Mouse (Mus musculus) brown adipose tissue, adult 24 weeks (tissue): ENCODE data around the gene Xpnpep1. TPM values are rescaled to one million over a fixed set of nuclear protein-coding genes. Genes with fewer than 3 reads are reported as not detected.

Source experiments
- H3K27ac ChIP-seq: fragments of 200-500 bp; replicated peaks from 2 replicates; pipeline ENCODE4 v1.5.1; 2012; ENCODE audit warnings: low read depth, mild to moderate bottlenecking, low read length
- H3K4me1 ChIP-seq: fragments of 200-500 bp; 2 replicates; pipeline ENCODE4 v1.6.1; 2012; ENCODE audit warnings: low read length, mixed read lengths; ENCODE audit not compliant: control insufficient read depth, insufficient read depth, insufficient read length
- H3K4me3 ChIP-seq: fragments of 200-500 bp; 2 replicates; pipeline ENCODE4 v1.5.1; 2012; ENCODE audit warnings: low read depth, mild to moderate bottlenecking, low read length, moderate library complexity; ENCODE audit not compliant: insufficient read depth
- polyA plus RNA-seq: library from polyadenylated mRNA; stranded (reverse); fragments of >200 nt; gene quantifications from 2 replicates; pipeline ENCODE4 v1.2.4, GENCODE M21; 2012; ENCODE audit not compliant: missing spikeins, insufficient read depth, insufficient read length

Gene Xpnpep1
- polyA plus RNA-seq, 1 experiment = 44.5 TPM

DNA sequence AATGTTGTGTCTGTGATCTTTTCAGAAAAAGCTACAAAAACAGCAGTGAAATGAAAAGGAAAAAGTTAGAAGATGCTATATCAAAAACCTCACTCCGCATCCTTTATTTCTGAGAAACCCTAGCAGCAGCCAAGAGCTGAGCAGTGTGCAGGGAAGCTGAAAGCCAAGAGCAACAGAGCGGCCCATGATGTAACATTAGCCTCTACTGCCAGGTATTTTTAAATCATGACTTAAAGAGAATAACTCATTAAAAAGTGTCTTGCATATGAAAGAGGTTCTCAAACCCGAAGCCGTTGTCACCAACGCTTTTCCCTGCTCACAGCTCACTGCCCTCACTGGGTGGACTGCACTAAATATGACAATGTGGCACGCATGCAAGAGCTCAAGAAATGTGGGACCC, 9.7 kb downstream of the Xpnpep1 start:
- H3K4me1 ChIP-seq = no peaks in the 10 kb centered on the region
- no peak overlapping the region for H3K27ac ChIP-seq
- H3K4me3 ChIP-seq = no peak overlapping the region

DNA sequence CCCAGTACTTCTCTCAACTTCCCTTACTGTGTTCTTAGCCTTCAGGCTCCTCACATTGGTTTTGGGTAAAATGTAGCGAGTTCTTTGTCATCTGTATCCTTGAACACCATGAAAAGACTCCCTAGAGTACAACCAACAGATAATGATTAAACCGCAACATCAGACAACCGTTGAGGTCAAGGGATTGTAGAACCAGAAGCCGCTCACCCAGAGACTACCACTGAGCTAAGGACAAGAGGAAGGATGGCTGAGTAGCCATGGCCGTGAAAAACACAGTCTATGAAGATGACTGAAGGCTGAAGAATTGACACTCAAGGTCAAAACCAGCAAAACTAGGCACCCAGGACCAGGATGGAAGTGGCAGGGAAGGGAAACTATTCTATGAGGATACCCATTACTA, 10.3 kb downstream of the Xpnpep1 start:
- Histone ChIP-seq H3K4me1 (no peaks in the 10 kb centered on the region), H3K27ac (no peak overlapping the region), H3K4me3 (no peak overlapping the region)

DNA sequence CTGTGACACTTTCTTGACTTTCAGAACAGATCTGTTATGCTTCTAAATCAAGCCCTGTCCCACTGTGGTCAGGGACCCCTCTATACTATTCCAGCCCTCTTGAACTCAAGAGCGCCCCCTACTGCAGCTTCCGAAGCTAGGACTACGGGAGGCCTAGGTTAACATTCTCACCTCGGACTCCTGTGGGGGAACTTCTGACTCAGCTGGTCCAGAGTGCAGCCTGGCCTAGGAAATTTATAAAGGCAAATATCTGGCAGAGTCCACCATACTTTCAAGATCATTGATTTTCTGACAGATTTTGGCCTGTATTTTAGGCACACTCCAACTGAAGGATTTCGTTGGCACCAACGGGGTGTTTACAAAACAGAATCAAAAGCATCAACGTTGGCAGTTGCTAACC, 11.0 kb downstream of the Xpnpep1 start:
- H3K27ac ChIP-seq = no peak overlapping the region
- no peaks in the 10 kb centered on the region for H3K4me1 ChIP-seq
- no peak overlapping the region for H3K4me3 ChIP-seq

- Histone ChIP-seq H3K27ac (no peak overlapping the region), H3K4me1 (no peaks in the 10 kb centered on the region), H3K4me3 (no peak overlapping the region)
Observed at GRCm38 (mm10) chr19:53028216-53028615, 11.8 kb downstream of the Xpnpep1 start.

DNA sequence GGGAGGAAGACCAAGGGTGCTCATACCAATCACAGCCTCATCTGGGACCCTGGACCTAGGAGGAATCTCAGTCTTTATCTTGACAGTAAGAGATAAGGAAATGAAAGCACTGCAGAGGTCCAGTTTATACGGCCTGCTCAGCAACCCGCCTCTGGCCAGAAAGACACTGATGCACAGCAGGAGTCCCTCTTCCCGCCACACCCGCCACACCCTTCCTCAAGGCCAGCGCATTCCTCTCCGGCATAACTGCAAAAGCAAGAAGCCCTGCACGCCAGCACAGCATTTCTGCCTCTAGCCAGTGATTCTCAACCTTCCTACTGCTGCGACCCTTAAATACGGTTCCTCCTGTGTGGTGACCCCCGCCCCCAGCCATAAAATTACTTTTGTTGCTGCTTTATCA, 16.8 kb downstream of the Xpnpep1 start:
- Histone ChIP-seq H3K27ac (no peak overlapping the region), H3K4me1 (peaks cover 11% of the 10 kb centered on the region), H3K4me3 (no peak overlapping the region)

GRCm38 (mm10) chr19:53022037-53022614, 17.9 kb downstream of the Xpnpep1 start:
- Histone ChIP-seq H3K27ac (no peak overlapping the region), H3K4me1 (peaks cover 15% of the 10 kb centered on the region), H3K4me3 (no peak overlapping the region)

- no peak overlapping the region for H3K4me3 ChIP-seq
- peaks cover 15% of the 10 kb centered on the region for H3K4me1 ChIP-seq
- H3K27ac ChIP-seq = no peak overlapping the region
Observed at GRCm38 (mm10) chr19:53021537-53021936, 18.5 kb downstream of the Xpnpep1 start.

DNA sequence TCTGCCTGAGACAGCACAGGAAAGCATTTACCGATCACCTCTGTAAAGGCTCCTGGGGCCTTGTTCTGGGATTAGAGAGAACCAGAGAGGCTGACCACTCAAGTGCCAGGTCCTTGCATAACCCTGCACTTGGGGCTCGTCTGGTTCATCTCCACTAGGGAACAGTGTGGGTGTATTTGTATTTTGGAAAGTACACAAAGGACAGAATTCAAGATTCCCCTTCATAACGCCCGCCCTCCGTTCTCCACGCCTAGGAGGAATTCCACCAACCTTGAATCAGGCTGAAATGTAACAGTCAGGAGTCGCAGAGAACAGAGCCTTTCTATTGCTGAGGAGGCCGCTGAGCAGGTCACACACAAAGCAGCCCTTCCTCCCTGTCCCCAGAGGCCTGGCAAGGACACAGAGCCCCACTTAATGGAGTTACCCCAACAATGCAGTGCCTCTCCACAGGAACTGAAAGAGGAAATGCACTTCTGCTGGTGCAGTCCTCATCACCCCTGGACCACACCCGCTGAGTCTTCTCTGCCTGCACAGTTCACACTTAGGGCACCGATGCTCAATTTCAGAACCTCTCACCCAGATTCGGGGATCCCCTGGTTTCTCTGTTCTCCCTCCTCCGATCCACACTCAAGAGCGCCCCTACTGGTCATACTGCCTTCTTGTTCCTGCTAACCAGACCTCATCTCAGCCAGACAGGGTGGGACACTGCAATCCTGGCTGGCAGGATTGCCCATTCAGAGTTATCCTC, 20.1 kb downstream of the Xpnpep1 start:
- H3K27ac ChIP-seq = peak overlapping the region; percentile 59
- H3K4me1 ChIP-seq = peaks cover 15% of the 10 kb centered on the region
- no peak overlapping the region for H3K4me3 ChIP-seq

DNA sequence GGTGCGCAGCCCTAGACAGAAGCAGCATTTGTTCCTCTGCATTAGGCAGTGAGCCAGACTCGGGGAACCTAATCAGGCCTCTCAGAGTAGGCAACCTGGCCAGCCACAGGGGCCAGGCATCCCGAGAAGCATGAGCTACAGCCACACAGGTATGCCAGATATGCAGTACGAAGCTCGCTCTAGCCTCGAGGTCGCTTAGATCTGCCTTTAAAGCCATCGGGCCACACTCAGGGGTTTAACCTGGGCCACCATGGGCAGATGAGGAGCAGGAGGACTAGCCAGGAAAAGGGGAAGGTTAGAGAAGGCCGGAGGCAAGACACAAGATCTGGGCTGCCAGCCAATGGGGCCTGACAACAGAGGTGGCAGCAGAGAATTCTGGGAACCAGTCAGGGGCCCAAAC, 22.1 kb downstream of the Xpnpep1 start:
- Histone ChIP-seq H3K4me1 (peaks cover 15% of the 10 kb centered on the region), H3K4me3 (no peak overlapping the region), H3K27ac (no peak overlapping the region)

DNA sequence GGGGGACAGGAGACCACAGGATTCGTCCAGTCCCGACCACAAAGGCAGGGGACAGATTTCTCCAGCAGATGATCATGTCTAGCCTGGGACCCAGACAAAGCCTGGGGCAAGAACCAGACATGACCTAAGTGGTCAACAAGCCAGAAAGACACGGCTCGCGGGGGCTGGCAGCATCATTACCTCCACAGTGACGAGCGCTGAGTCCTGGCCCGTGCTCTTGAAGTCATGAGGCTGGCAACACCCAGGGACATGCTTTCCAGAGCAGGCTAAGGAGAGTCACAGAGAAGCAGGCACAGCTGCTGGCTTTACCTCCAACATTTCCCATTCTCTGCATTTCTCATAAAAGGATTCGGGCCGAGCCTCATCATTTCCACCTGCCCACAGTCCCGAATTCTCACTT, 22.8 kb downstream of the Xpnpep1 start:
- H3K4me3 ChIP-seq = no peak overlapping the region
- peaks cover 15% of the 10 kb centered on the region for H3K4me1 ChIP-seq
- 0 out of 2 replicates have a peak overlapping the region, but pooled peaks have one; percentile 13 for H3K27ac ChIP-seq

DNA sequence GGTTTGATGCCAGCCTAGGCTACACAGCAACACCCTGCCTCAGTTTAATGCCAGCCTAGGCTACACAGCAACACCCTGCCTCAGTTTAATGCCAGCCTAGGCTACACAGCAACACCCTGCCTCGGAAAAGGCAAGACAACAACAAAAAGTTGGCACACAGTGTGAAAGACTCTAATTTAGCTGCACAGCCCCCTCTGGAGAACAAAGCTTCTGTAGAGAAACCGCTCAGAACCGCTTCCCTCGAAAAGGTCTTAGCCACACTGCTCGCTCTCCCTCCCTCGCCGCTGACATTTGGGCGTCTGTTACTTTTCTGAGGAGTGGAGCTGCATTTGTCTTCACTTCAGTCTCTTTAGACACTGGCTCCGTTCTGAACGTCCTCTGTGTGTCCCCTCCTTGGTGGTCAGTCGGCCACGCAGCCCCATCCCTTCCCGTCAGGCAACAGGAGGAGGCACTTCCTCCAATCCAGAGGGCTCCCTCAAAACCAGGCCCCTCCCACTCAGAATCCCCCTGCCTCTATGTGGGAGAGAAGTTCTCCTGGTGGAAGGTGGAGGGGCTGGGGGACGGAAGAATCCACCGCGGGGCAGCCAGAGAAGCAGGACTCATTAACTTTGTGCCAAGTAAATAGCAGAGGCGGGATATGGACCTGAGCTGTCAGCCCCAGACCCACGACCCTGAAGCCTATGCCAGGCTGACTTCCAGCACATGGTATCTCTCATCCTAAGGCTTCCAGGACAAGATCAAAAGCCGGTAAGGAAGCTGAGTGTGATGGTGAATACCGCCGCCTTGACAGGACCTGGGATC, 24.9 kb downstream of the Xpnpep1 start:
- H3K27ac ChIP-seq = no peak overlapping the region
- H3K4me1 ChIP-seq = peaks cover 13% of the 10 kb centered on the region
- no peak overlapping the region for H3K4me3 ChIP-seq

DNA sequence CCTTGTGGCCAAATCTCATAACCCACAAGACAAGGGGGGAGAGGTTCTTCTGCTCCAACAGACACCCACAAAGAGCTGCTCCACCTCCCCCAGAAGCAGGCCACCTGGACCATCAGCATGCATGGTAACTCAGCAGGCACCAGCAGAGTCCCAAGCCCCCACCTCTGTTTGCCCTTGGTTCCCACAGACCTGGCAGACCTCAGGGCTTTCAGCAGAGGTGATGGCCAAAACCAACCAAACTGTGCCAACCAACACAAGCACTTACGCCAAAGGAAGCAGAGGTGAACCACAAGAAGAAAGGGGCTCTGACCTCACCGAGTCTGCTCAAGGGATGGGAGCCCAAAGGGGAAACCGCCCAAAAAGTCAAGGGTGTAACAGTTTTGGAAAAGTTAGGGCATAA, 26.3 kb downstream of the Xpnpep1 start:
- Histone ChIP-seq H3K4me3 (no peak overlapping the region), H3K4me1 (peaks cover 9% of the 10 kb centered on the region; the same call in 1 of the 2 replicates), H3K27ac (no peak overlapping the region)

DNA sequence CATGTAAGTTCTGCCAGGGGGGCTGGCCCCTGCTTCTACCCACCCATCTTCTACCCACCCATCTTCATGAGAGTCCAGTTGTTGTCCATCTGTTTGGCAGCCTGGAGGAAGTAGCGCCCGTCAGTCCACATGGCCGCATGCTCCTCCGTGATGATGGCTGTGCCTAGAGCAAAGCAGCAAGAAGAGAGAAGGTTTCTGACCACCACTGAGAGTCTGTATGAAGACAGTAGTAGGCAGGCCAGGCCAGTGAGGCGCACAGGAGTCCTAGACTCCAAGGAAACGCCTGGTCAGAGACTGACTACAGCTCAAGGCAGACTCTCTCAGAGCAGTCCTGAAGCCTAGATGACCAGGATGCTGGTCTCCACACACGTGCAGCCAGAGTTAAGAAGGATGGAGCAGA, 26.7 kb downstream of the Xpnpep1 start:
- no peak overlapping the region for H3K4me3 ChIP-seq
- H3K4me1 ChIP-seq = peaks cover 5% of the 10 kb centered on the region; the same call in 1 of the 2 replicates
- H3K27ac ChIP-seq = no peak overlapping the region

DNA sequence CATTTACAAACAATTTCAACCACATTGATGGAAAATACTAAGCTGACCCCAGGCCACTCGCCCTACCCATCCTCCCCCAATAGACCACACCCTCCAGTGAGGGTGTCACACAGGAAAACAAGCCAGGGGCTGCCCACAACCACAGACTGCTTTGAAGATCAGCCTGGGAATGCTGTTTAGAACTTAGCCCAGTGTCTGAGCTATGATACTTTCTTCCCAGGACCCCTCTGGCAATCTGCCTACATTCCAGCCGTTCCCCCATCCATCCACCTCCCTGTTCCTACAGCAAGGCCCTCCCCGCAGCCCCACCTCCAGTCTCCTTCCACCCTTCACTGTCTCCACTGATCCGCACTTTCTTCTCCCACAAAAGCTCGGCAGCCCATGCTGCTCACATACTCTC, 29.1 kb downstream of the Xpnpep1 start:
- no peak overlapping the region for H3K27ac ChIP-seq
- no peaks in the 10 kb centered on the region for H3K4me1 ChIP-seq

DNA sequence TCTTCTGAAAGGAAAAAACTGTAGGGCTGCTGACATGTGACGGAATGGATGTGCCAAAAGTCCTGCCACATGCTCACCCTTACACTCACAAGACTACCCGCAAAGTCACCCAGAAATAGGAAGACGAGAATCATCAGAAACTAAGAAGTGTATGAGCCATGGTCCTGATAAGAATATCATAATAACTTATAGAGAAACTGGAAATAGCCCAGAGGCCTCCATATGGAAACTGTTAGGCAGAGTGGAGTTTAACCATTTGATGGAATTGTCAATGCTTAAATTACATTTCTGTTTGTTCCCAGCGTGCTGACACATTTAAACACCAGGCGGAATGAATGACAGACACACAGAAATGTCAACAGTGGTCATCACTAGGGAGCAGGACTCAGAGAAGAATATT, 31.1 kb downstream of the Xpnpep1 start:
- Histone ChIP-seq H3K4me1 (no peaks in the 10 kb centered on the region), H3K27ac (no peak overlapping the region), H3K4me3 (no peak overlapping the region)

More for the DNA sequence above, 29.1 kb downstream of the Xpnpep1 start:
- no peak overlapping the region for H3K4me3 ChIP-seq
